Mouse (Mus musculus) heart, postnatal 4 days (tissue): ENCODE results near the gene Exph5. TPM values are rescaled to one million over a fixed set of nuclear protein-coding genes. Genes with fewer than 3 reads are reported as not detected.

ENCODE experiments used
- DNase-seq: peaks from one replicate; pipeline ENCODE4 v3.0.0; 2021
- total RNA-seq, 2 experiments: library from RNA; stranded (reverse); gene quantifications; 2 replicates each; pipeline ENCODE4 v1.2.3; 2021

The Exph5 gene
- total RNA-seq, 2 experiments from 2014 or later, result 0.36 to 0.38 TPM

- DNase-seq, result peak; percentile 32
Measured at GRCm38 (mm10) chr9:53320894-53321650, 19.6 kb downstream of the Exph5 start.

DNA sequence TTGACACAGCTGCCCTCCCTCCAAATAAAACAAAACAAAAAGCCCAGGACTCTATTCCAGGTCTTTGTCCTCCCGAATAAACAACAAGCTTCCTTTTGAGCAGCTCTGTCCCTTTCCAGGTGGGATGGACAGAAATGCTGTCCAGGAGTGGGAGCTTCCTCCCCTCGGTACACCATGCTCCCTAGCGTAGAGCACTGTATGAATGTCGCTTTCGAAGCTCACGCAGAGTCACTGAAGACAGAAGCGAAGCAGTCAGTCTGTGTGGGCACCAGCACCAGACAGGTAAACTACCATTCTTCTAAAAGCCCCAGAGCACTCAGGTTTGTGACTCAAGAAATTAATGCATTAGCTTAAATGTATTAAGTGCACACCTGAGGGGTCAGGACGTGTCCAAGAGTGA lies 20.2 kb downstream of the Exph5 start:
- DNase-seq, result no peak

- no peak for DNase-seq
Measured at GRCm38 (mm10) chr9:53323419-53324251, 22.2 kb downstream of the Exph5 start.

DNA sequence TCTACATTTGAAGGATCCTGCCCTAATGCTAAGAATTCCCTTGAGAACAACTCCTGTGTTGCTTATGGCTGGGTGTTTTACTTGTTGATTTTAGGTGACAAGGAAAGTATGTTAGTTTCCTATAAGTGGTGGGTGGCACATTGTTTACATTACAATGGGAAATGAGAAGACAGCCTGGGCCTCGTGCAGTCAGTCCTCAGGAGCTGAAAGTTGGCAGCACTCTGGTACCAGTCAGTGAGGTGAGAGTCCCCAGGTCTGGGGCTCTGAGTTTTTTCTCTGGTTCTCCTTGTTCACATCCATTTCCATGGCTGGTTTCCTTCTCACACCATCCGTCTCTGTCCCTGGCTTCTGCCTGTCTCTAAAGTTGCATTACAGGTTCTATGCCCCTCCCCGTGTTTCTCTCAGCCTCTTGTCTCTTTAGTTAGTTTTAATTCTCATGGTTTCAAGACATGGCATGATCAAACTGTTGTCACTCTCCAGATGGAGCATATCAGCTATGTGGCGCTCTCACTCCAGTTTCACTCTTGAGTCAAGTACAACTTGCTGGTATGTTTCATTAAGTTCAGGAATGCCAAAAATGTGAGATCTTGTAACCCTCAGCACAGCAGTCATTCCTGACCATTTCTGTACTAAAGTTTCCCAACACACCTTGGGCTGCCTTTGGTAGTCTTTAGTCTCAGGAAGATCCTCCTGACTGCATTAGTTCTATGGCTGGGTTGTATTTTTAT lies 24.1 kb downstream of the Exph5 start:
- no peak for DNase-seq

GRCm38 (mm10) chr9:53328203-53328602 lies 26.7 kb downstream of the Exph5 start:
- DNase-seq, result no peak

DNA sequence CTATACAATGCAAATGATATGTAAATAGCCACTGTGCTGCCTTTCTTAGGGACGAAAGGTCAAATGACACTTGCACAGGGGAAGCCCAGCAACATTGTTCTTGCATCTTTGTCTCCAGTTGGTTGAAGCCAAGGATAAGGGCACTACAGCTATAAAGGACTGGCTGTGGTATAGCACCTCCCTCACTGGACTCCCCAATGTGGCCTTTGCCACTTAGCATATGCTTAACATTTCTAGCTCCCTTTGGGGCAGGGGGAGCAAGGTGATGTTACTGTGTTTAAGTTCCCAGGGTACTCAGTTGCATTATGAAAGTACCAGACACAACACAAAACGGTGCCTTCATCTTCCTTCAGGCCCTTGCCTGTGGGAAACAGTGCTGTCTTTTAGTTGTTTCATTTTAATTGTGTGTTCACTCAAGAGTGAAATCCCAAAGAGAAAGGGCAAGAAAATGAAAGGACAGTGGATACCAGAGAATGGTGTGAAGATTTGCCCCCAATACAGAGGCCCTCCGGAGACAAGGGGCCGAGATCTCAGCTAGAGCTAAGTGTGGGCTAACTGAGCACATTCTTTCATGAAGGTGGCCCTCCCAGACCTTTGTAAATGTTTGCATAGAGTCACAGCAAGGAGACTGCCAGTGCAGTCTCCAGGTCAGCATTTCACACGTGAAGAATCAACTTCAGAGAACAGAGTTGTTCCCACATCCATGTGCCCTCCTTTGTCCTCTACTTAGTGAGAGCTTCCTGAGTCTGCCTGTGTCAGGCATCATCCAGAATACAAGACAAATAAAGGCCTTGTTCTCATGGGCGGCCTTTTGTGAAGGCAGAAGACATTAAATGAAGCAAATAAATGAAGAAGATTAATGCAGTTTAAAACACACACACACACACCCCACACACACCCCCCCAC lies 28.1 kb downstream of the Exph5 start:
- no peak for DNase-seq

- DNase-seq, result no peak
Measured at GRCm38 (mm10) chr9:53330247-53330646, 28.8 kb downstream of the Exph5 start.

GRCm38 (mm10) chr9:53333436-53333835 lies 32.0 kb downstream of the Exph5 start:
- DNase-seq, result no peak

GRCm38 (mm10) chr9:53335131-53335530 lies 33.7 kb downstream of the Exph5 start:
- no peak for DNase-seq

- DNase-seq, result no peak
Measured at GRCm38 (mm10) chr9:53339603-53340002, 38.1 kb downstream of the Exph5 start.

DNA sequence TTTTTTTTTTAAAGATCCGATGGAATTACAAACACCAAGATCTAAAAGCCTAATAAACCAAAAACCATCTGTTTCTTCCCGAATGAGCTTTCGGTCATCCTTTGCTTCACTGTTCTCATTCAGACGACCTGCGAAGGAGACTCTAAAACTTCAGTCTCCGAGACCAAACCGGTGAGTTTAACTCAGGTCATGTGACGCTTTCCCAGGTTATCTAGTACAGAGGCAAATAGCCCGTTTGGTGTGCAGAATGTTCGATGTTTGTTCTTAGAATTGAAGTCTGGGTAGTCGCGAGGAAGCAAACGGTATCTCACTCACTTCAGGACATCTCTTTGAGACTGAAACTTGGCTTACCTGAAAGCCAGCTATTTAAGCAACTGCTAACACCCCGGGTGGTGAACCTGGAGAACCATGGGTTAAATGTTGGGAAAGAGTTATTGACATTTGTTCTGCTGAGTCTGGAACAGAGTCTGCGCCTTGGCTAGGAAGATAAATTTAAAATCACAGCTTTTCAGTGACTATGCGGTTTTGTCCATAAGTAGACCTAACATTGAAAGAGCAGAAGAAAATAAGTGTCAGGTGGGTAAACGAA lies 39.0 kb downstream of the Exph5 start:
- DNase-seq, result no peak

GRCm38 (mm10) chr9:53340969-53341368 lies 39.5 kb downstream of the Exph5 start:
- no peak for DNase-seq

GRCm38 (mm10) chr9:53341981-53342380 lies 40.5 kb downstream of the Exph5 start:
- no peak for DNase-seq

GRCm38 (mm10) chr9:53344646-53345432 lies 43.4 kb downstream of the Exph5 start:
- DNase-seq, result no peak

- no peak for DNase-seq
Measured at GRCm38 (mm10) chr9:53345728-53346127, 44.3 kb downstream of the Exph5 start.

GRCm38 (mm10) chr9:53346402-53346801 lies 44.9 kb downstream of the Exph5 start:
- DNase-seq, result no peak

DNA sequence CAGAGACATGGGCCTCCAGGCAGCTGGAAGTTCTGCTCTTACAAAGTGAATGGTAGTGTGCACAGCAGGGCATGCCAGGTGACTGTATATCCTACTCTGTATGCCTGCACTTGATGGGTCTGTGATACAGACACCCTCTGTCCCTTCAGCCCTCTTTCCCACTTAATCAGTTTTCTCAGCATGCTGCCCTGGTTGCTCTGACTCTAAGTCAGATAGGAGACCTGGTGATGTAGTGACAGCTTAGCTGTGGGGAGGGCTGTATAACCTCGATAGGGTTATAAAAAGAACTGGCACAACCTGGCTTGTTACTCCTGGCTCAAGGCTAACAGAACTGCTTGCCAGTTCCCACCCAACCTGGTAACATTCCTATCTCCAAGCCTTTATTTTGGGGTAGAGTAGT lies 47.7 kb downstream of the Exph5 start:
- DNase-seq, result no peak

DNA sequence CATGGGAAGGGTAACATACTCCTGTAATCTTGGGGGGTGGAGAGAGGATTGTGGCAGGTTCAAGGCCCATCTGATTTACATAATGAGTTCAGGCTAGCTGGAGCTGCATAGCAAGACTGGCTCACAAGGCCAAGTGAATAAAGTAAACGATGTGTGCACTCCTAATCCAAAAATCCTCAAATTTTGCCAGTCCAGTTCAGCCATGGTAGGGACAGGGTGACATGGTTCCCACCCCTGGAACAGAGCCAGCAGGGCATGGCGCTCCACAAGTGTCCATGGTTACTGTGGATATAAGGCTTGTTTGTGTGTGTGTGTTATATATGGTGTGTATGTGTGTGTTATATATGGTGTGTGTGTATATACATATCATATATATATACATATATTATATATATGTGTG lies 48.9 kb downstream of the Exph5 start:
- no peak for DNase-seq

DNA sequence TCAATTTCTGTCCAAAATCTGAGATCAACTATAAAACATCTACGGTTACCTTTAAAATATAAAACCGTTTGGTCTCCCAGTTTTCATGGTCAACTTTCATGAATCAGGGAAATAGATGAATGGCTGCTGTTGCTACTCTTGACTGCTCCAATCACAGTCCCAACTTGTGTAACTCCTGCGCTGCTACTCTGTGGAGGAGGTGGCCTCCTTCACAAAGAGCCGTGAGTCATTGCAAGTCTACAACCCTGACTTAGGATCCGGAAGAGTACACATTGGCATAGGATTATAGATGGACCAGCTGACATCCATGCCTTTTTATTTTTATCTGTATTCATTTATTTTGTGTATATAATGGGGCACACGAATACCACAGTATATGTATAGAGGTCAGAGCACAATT lies 50.4 kb downstream of the Exph5 start:
- no peak for DNase-seq

GRCm38 (mm10) chr9:53353161-53353560 lies 51.7 kb downstream of the Exph5 start:
- DNase-seq, result no peak
